Mouse (Mus musculus): ENCODE data around the gene Mipol1. TPM values are rescaled to one million over a fixed set of nuclear protein-coding genes. Genes with fewer than 3 reads are reported as not detected.

Gene Mipol1
- total and polyA plus RNA-seq, 3 experiments: 6.4 to 10.4 (median 6.6) TPM

DNA sequence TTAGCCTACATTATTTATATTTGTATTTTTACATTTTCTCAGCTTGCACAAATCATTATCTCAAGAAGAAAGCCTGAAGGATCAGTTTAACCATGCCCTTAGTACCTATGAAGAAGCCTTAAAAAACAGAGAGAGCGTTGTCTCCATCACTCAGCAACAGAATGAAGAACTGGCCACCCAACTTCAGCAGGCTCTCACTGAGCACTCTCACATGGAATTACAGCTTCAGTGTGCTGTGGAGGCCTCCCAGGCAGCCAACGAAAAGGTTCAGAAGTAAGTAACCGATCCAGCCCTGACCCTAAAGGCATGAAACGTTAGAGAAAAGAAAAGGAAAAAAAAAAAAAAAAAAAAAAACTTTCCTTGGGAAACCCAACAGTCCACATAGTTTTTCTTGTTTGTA lies 226.7 kb downstream of the Mipol1 start:
- Histone ChIP-seq H3K4me2 (ENCODE audit: insufficient read depth, low read depth, poor library complexity, severe bottlenecking) (no peak overlapping the region), H3K79me2 (replicated peaks; ENCODE audit: control insufficient read depth, extremely low read depth, insufficient read depth, poor library complexity, severe bottlenecking) (no peaks in the 10 kb centered on the region), H3K9ac (ENCODE audit: insufficient read depth, low read depth) (no peak overlapping the region), H3K27ac (ENCODE audit: insufficient read depth, low read depth) (no peak overlapping the region), H3K4me3 (replicated peaks in 1 of 3; ENCODE audit: low read depth in 2 of 3, low read length in 2 of 3, poor library complexity in 1 of 3) (no peak overlapping the region), H3K36me3 (replicated peaks in 1 of 2; ENCODE audit: control insufficient read depth in 1 of 2, insufficient read depth in 1 of 2, low read length in 1 of 2) (no peaks in the 10 kb centered on the region), H3K27me3 (replicated peaks) (no peaks in the 10 kb centered on the region), H3K4me1 (ENCODE audit: control insufficient read depth in 1 of 2, insufficient read depth in 2 of 2) (no peaks in the 10 kb centered on the region), H3K9me3 (replicated peaks; ENCODE audit: low read length) (peaks cover 2% of the 10 kb centered on the region)
- in situ Hi-C loops (cut with MboI; ENCODE audit: low pct_ligation_motif_present, low pct_unique_long_range_greater_than_20kb, low sequenced_read_pairs) (no loop called here), dilution Hi-C loops (cut with MboI; ENCODE audit: extremely low pct_ligation_motif_present, extremely low pct_unique_long_range_greater_than_20kb, low sequenced_read_pairs) (no loop called here)
- no peak for TF ChIP-seq USF2 (conservative IDR thresholded peaks at IDR 0.05; ENCODE audit: low read depth, low read length)
- TF ChIP-seq CHD1 (IDR thresholded peaks at IDR 0.05; ENCODE audit: low read depth, low read length): no peak
- no peak for TF ChIP-seq POLR2AphosphoS2 (IDR thresholded peaks at IDR 0.05; ENCODE audit: low read depth, low read length)
- no peak for TF ChIP-seq NRF1 (IDR thresholded peaks at IDR 0.05; ENCODE audit: low read depth, low read length)
- TF ChIP-seq SIN3A (IDR thresholded peaks at IDR 0.05; ENCODE audit: low read length): no peak
- no peak for TF ChIP-seq SMC3 (IDR thresholded peaks at IDR 0.05; ENCODE audit: low read depth, low read length)
- no peak for TF ChIP-seq TBP (conservative IDR thresholded peaks at IDR 0.05; ENCODE audit: low read depth, low read length)
- TF ChIP-seq ZMIZ1 (IDR thresholded peaks at IDR 0.05; ENCODE audit: low read depth, low read length): no peak
- no peak for DNase-seq (ENCODE audit: extremely low read depth)

GRCm38 (mm10) chr12:57457339-57457738 lies 227.1 kb downstream of the Mipol1 start:
- H3K27me3 ChIP-seq (replicated peaks): no peaks in the 10 kb centered on the region
- H3K4me3 ChIP-seq (replicated peaks in 1 of 3; ENCODE audit: low read depth in 2 of 3, low read length in 2 of 3, poor library complexity in 1 of 3): no peak overlapping the region
- no peak overlapping the region for H3K27ac ChIP-seq (ENCODE audit: insufficient read depth, low read depth)
- dilution Hi-C loops (cut with MboI; ENCODE audit: extremely low pct_ligation_motif_present, extremely low pct_unique_long_range_greater_than_20kb, low sequenced_read_pairs): no loop called here
- no peak for DNase-seq (ENCODE audit: extremely low read depth)
- H3K79me2 ChIP-seq (replicated peaks; ENCODE audit: control insufficient read depth, extremely low read depth, insufficient read depth, poor library complexity, severe bottlenecking): no peaks in the 10 kb centered on the region
- H3K4me2 ChIP-seq (ENCODE audit: insufficient read depth, low read depth, poor library complexity, severe bottlenecking): no peak overlapping the region
- no peaks in the 10 kb centered on the region for H3K36me3 ChIP-seq (replicated peaks in 1 of 2; ENCODE audit: control insufficient read depth in 1 of 2, insufficient read depth in 1 of 2, low read length in 1 of 2)
- peaks cover 2% of the 10 kb centered on the region for H3K9me3 ChIP-seq (replicated peaks; ENCODE audit: low read length)
- in situ Hi-C loops (cut with MboI; ENCODE audit: low pct_ligation_motif_present, low pct_unique_long_range_greater_than_20kb, low sequenced_read_pairs): no loop called here
- H3K9ac ChIP-seq (ENCODE audit: insufficient read depth, low read depth): no peak overlapping the region
- TF ChIP-seq JUND (conservative IDR thresholded peaks at IDR 0.05; ENCODE audit: low read depth, low read length) (no peak), IRF4 (IDR thresholded peaks at IDR 0.05; ENCODE audit: low read depth, low read length) (no peak), KAT2A (IDR thresholded peaks at IDR 0.05; ENCODE audit: insufficient replicate concordance, low read length) (no peak), RCOR1 (conservative IDR thresholded peaks at IDR 0.05; ENCODE audit: low read depth, low read length) (no peak), EP300 (IDR thresholded peaks at IDR 0.05; ENCODE audit: low read length) (no peak), ZC3H11A (IDR thresholded peaks at IDR 0.05; ENCODE audit: low read depth, low read length) (no peak), NELFE (IDR thresholded peaks at IDR 0.05; ENCODE audit: low read depth, low read length) (no peak), ZKSCAN1 (IDR thresholded peaks at IDR 0.05; ENCODE audit: borderline replicate concordance, low read depth, low read length) (no peak), TBP (conservative IDR thresholded peaks at IDR 0.05; ENCODE audit: low read depth, low read length) (no peak), BHLHE40 (IDR thresholded peaks at IDR 0.05; ENCODE audit: low read depth, low read length) (no peak), POLR2A (IDR thresholded peaks at IDR 0.05; ENCODE audit: low read depth, low read length) (no peak), JUN (IDR thresholded peaks at IDR 0.05; ENCODE audit: insufficient read depth, low read depth, low read length) (no peak), PAX5 (IDR thresholded peaks at IDR 0.05; ENCODE audit: low read length) (no peak), ZNF384 (IDR thresholded peaks at IDR 0.05; ENCODE audit: low read depth, low read length) (no peak), ZMIZ1 (IDR thresholded peaks at IDR 0.05; ENCODE audit: low read depth, low read length) (no peak)
- no peaks in the 10 kb centered on the region for H3K4me1 ChIP-seq (ENCODE audit: control insufficient read depth in 1 of 2, insufficient read depth in 2 of 2)
